Mouse (Mus musculus): ENCODE results near the gene Men1.
"Not testable (repeated sequence)": the region's sequence is repeated elsewhere in the genome, so short reads cannot be mapped to it uniquely, and the experiment has no call there.

The Men1 gene

GRCm38 (mm10) chr19:6305517-6306115 lies 29.2 kb upstream of the Men1 start:
- DNase-seq = no peak

GRCm38 (mm10) chr19:6306137-6306551 lies 28.6 kb upstream of the Men1 start, which contains the start of gene Cdc42bpg:
TSS of gene Cdc42bpg (plus strand) at chr19:6306456.
- peak; percentile 97 for DNase-seq

- peak; percentile 87 for DNase-seq
These were observed 28.2 kb upstream of the Men1 start for GRCm38 (mm10) chr19:6306586-6306985.

- DNase-seq = no peak
These were observed 26.8 kb upstream of the Men1 start for GRCm38 (mm10) chr19:6307733-6308531.

GRCm38 (mm10) chr19:6310181-6310580 lies 24.6 kb upstream of the Men1 start:
- DNase-seq = no peak

GRCm38 (mm10) chr19:6311783-6312182 lies 23.0 kb upstream of the Men1 start:
- not testable (repeated sequence) for DNase-seq

- DNase-seq = no peak
These were observed 21.0 kb upstream of the Men1 start for GRCm38 (mm10) chr19:6313796-6314195.

GRCm38 (mm10) chr19:6314513-6314912 lies 20.3 kb upstream of the Men1 start:
- DNase-seq = no peak

GRCm38 (mm10) chr19:6315573-6315972 lies 19.2 kb upstream of the Men1 start:
- DNase-seq = no peak

- DNase-seq = no peak
These were observed 16.6 kb upstream of the Men1 start for GRCm38 (mm10) chr19:6318145-6318544.

- DNase-seq = no peak
These were observed 13.4 kb upstream of the Men1 start for GRCm38 (mm10) chr19:6321358-6321757.

- DNase-seq = no peak
These were observed 12.8 kb upstream of the Men1 start for GRCm38 (mm10) chr19:6321786-6322621.

- no peak for DNase-seq
These were observed 10.0 kb upstream of the Men1 start for GRCm38 (mm10) chr19:6324751-6325150.

- DNase-seq = no peak
These were observed 3.6 kb upstream of the Men1 start for GRCm38 (mm10) chr19:6331178-6331577.

GRCm38 (mm10) chr19:6331719-6332516 lies 2.9 kb upstream of the Men1 start:
- peak; percentile 66 for DNase-seq

GRCm38 (mm10) chr19:6333761-6334595 lies 801 bp upstream of the Men1 start:
- DNase-seq = no peak

GRCm38 (mm10) chr19:6335458-6335827 lies 664 bp downstream of the Men1 start:
- DNase-seq = peak; percentile 41

GRCm38 (mm10) chr19:6336920-6337319 lies 2.1 kb downstream of the Men1 start:
- DNase-seq = no peak

GRCm38 (mm10) chr19:6338171-6338570 lies 3.4 kb downstream of the Men1 start:
- no peak for DNase-seq

GRCm38 (mm10) chr19:6338716-6339115 lies 3.9 kb downstream of the Men1 start:
- DNase-seq = no peak

- no peak for DNase-seq
These were observed 4.4 kb downstream of the Men1 start for GRCm38 (mm10) chr19:6339191-6339590.
